ENCODE assay signal across 7 mouse cellular contexts in genomic region chr3:57574885-57575659, GRCm38 (mm10). TPM values are rescaled to one million over a fixed set of nuclear protein-coding genes. Genes with fewer than 3 reads are reported as not detected.
DNase-seq lines count a peak whose midpoint lies in the region; ATAC-seq and TF ChIP-seq lines count a peak whose summit lies in the region.

No protein-coding gene starts in this region.

- in situ Hi-C loops in Patski (cut with MboI; ENCODE audit: low pct_unique_long_range_greater_than_20kb), result loop anchor here (5.0 kb wide), 1 partner anchor 63 kb away; no protein-coding TSS in a partner anchor

- peak overlapping the region; percentile 86 for H3K4me2 ChIP-seq in hindbrain, embryonic 11.5 days (replicated peaks; ENCODE audit: low read depth, low read length)

- POLR2A ChIA-PET in Patski (lab: Charles Lee), result interaction anchor here (0.5 to 5.6 kb wide), 19 partner anchors 9 to 1960 kb away, joined by 3 to 45 read pairs (median 5); no protein-coding TSS in a partner anchor

- peak overlapping the region; percentile 69 for H3K9ac ChIP-seq in hindbrain, embryonic 11.5 days (ENCODE audit: low read depth, low read length)

- WGBS in hindbrain, embryonic 11.5 days, result 1% methylated on average over 56 of the region's 59 CpGs

- peaks cover 6% of the 10 kb centered on the region for H3K4me1 ChIP-seq in brown adipose tissue, adult 24 weeks (ENCODE audit: control insufficient read depth, insufficient read depth, insufficient read length, low read length)
- H3K4me1 ChIP-seq in hindbrain, embryonic 11.5 days (replicated peaks; ENCODE audit: control insufficient read depth, insufficient read depth, low read length), result peaks cover 3% of the 10 kb centered on the region; the same call in 1 of the 2 replicates

- DNase-seq in Patski (ENCODE audit: low read depth, low spot score), result no peak
- DNase-seq in frontal cortex, postnatal 14 days (ENCODE audit: low spot score in 2 of 2), result peak; percentile 11 to 19
- peak; percentile 73 for DNase-seq in hindbrain, embryonic 11.5 days (ENCODE audit: low spot score)
- peak; percentile 13 to 19 for DNase-seq in left cerebral cortex, adult 8-10 months (ENCODE audit: low spot score in 2 of 2)
- peak; percentile 46 for DNase-seq in right cerebral cortex, postnatal 25 days

- no peaks in the 10 kb centered on the region for H3K36me3 ChIP-seq in hindbrain, embryonic 11.5 days (ENCODE audit: control insufficient read depth, insufficient read depth, low read length)

- H3K27ac ChIP-seq in brown adipose tissue, adult 24 weeks (replicated peaks; ENCODE audit: low read depth, low read length), result peak overlapping the region; percentile 77
- H3K27ac ChIP-seq in hindbrain, embryonic 11.5 days (ENCODE audit: low read depth, low read length), result peak overlapping the region; percentile 75; the same call in 1 of the 2 replicates

- H3K9me3 ChIP-seq in hindbrain, embryonic 11.5 days (ENCODE audit: control insufficient read depth, low read length), result no peaks in the 10 kb centered on the region

- H3K27me3 ChIP-seq in Patski, result no peaks in the 10 kb centered on the region
- H3K27me3 ChIP-seq in hindbrain, embryonic 11.5 days (ENCODE audit: control insufficient read depth, insufficient read depth, low read length), result no peaks in the 10 kb centered on the region

- ATAC-seq in Patski, result peak; percentile 5
- ATAC-seq in hindbrain, embryonic 11.5 days (ENCODE audit: low FRiP score), result peak; percentile 73
- ATAC-seq in megakaryocyte progenitor cell, adult 5-6 weeks (replicated peaks; ENCODE audit: poor library complexity), result peak; percentile 52; the same call in 1 of the 2 replicates

- TF ChIP-seq CTCF in Patski (IDR thresholded peaks at IDR 0.05), result no peak

- H3K4me3 ChIP-seq in brown adipose tissue, adult 24 weeks (ENCODE audit: insufficient read depth, low read depth, low read length), result peak overlapping the region; percentile 81
- H3K4me3 ChIP-seq in hindbrain, embryonic 11.5 days (ENCODE audit: low read depth, low read length), result peak overlapping the region; percentile 82

- CTCF ChIA-PET in Patski (lab: Charles Lee), result interaction anchor here (1.1 to 6.3 kb wide), 8 partner anchors 10 to 308 kb away, joined by 3 to 72 read pairs (median 10); no protein-coding TSS in a partner anchor

RNA-seq across cellular contexts. Expression of gene Wwtr1, which starts 0.6 kb away (rescaled TPM):
- polyA plus RNA-seq in Patski (2021), result 159 TPM
- polyA plus RNA-seq in brown adipose tissue, adult 24 weeks (2012; ENCODE audit: insufficient read depth, insufficient read length, missing spikeins), result 27.8 and 28.3 TPM in 2 replicates
- 10.0 and 15.6 TPM in 2 replicates for polyA plus RNA-seq in hindbrain, embryonic 11.5 days (2014; fragmentation: Nextera tagmentation; extraction: Ambion mirVana)
- 10 to 100 TPM; 11.3 to 13.5 (median 12.4) TPM for total RNA-seq in left cerebral cortex, adult 8-10 months (2022)
- total RNA-seq in megakaryocyte progenitor cell, adult 5-6 weeks (2015), result not detected in 2 replicates
- not detected in 2 replicates for total RNA-seq in megakaryocyte progenitor cell, adult 5-6 weeks (2017)

Comparison
In these comparisons a context has a peak if more than half of its experiments do, and no peak if none do; other contexts are left out.
1. ATAC-seq: peak in every context shown above with its lines; median percentile 73 in hindbrain, embryonic 11.5 days; 52 in megakaryocyte progenitor cell, adult 5-6 weeks; 5 in Patski.